Mouse (Mus musculus) midbrain, embryonic 15.5 days (tissue): ENCODE measurements around the gene Epb41l3. TPM values are rescaled to one million over a fixed set of nuclear protein-coding genes. Genes with fewer than 3 reads are reported as not detected.

Experiments
- ATAC-seq: fragments of 200-750 bp; cut with Nextera tagmentation; replicated peaks from 2 replicates; pipeline ENCODE4 v1.8.0; 2017; ENCODE audit warnings: moderate TSS enrichment
- H3K27ac ChIP-seq: fragments of 300-500 bp; sonication (generic); 2 replicates; pipeline ENCODE4 v1.5.1; 2015; ENCODE audit warnings: mild to moderate bottlenecking, inconsistent platforms
- H3K27me3 ChIP-seq: fragments of 300-500 bp; sonication (generic); replicated peaks from 2 replicates; pipeline ENCODE4 v1.6.1; 2015; ENCODE audit warnings: inconsistent platforms
- H3K36me3 ChIP-seq: fragments of 300-500 bp; sonication (generic); replicated peaks from 2 replicates; pipeline ENCODE4 v1.6.1; 2015; ENCODE audit warnings: inconsistent platforms
- H3K4me1 ChIP-seq: fragments of 300-500 bp; sonication (generic); 2 replicates; pipeline ENCODE4 v1.6.1; 2015; ENCODE audit warnings: inconsistent platforms
- H3K4me2 ChIP-seq: fragments of 300-500 bp; sonication (generic); 2 replicates; pipeline ENCODE4 v1.6.1; 2015; ENCODE audit warnings: inconsistent platforms, mild to moderate bottlenecking, moderate library complexity
- H3K4me3 ChIP-seq: fragments of 300-500 bp; sonication (generic); 2 replicates; pipeline ENCODE4 v1.5.1; 2015; ENCODE audit warnings: mild to moderate bottlenecking, inconsistent platforms
- H3K9ac ChIP-seq: fragments of 300-500 bp; sonication (generic); 2 replicates; pipeline ENCODE4 v1.6.1; 2015; ENCODE audit warnings: mild to moderate bottlenecking, inconsistent platforms
- H3K9me3 ChIP-seq: fragments of 300-500 bp; sonication (generic); 2 replicates; pipeline ENCODE4 v1.6.1; 2016; ENCODE audit warnings: inconsistent platforms
- WGBS: fragments of 180-500 bp; shearing (Covaris S2); methylation state at CpG from one replicate; pipeline ENCODE4 v1.1.7; 2015; ENCODE audit warnings: mixed read lengths; 5-methylcytosine and 5-hydroxymethylcytosine counted together
- polyA plus RNA-seq: library from polyadenylated mRNA; unstranded; fragments of >200 nt; fragmentation: Nextera tagmentation; extraction: Ambion mirVana; gene quantifications from 2 replicates; pipeline ENCODE4 v1.2.1, GENCODE M21; 2015

The Epb41l3 gene
- polyA plus RNA-seq, 1 experiment from 2014 or later, result 71.0 TPM

- no peak overlapping the region for H3K9ac ChIP-seq
- ATAC-seq, result no peak
- H3K9me3 ChIP-seq, result no peaks in the 10 kb centered on the region
- H3K4me2 ChIP-seq, result peak overlapping the region; percentile 92
- WGBS, result 74% methylated on average over 5 of the region's 5 CpGs
- H3K4me1 ChIP-seq, result peaks cover 10% of the 10 kb centered on the region; the same call in 1 of the 2 replicates
- no peak overlapping the region for H3K4me3 ChIP-seq
- H3K36me3 ChIP-seq, result no peaks in the 10 kb centered on the region
- H3K27ac ChIP-seq, result no peak overlapping the region; the same call in 1 of the 2 replicates
- no peaks in the 10 kb centered on the region for H3K27me3 ChIP-seq
Observed at GRCm38 (mm10) chr17:69158690-69159089, 83.2 kb downstream of the Epb41l3 start.

DNA sequence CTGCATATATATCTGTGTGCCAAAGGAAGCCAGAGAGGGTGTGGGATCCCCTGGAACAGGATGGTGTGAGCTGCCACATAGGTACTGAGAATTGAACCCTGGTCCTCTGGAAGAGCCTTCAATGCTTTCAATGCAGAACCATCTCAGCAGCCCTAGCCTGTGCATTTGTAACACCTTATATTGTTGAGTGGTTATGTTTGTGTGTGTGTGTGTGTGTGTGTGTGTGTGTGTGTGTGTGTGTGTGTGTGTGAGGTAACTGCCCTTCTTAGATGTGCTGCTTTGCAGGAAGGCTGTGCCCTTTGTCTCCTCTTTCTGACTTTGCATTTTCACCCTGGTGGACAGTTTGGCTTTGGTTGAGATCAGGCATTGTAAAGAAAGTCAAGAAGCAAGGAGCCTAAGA lies 87.2 kb downstream of the Epb41l3 start:
- Histone ChIP-seq H3K9ac (no peak overlapping the region), H3K4me3 (no peak overlapping the region), H3K9me3 (no peaks in the 10 kb centered on the region), H3K27ac (no peak overlapping the region), H3K27me3 (no peaks in the 10 kb centered on the region), H3K4me1 (peaks cover 7% of the 10 kb centered on the region; the same call in 1 of the 2 replicates), H3K36me3 (no peaks in the 10 kb centered on the region), H3K4me2 (no peak overlapping the region)
- no peak for ATAC-seq

DNA sequence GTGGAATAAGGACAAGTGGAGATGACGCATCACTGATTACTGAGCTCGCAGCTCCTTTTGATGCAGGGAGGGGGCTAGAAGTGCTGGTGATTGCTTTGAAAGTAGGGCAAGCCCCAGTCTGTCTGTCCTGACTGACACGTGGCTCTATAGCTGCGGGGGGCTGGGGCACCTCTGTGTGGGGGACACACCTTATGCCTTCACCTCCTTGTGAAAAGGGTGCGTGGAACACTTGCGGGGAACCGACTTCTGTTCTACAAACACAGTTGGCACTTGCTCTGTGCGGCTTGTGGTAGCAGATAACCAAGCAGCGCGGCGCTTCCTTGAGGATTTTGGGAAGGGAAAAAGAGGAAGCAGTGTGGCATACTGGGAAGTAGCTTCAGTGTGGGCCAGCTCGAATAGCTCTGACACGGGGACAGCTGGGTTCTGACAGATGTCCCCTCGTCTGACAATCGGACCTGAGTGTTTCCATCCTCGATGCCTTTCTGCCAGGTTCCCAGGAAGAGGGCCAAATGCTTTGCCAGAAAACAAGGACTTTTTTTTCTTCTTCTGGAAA lies 101.5 kb downstream of the Epb41l3 start:
- ATAC-seq, result no peak
- no peaks in the 10 kb centered on the region for H3K27me3 ChIP-seq
- H3K9ac ChIP-seq, result no peak overlapping the region
- no peaks in the 10 kb centered on the region for H3K9me3 ChIP-seq
- WGBS, result 77% methylated on average over 16 of the region's 16 CpGs
- peaks cover 14% of the 10 kb centered on the region for H3K4me1 ChIP-seq
- no peak overlapping the region for H3K4me2 ChIP-seq
- no peak overlapping the region for H3K27ac ChIP-seq
- H3K36me3 ChIP-seq, result no peaks in the 10 kb centered on the region
- H3K4me3 ChIP-seq, result no peak overlapping the region

GRCm38 (mm10) chr17:69177954-69178353 lies 102.5 kb downstream of the Epb41l3 start:
- Histone ChIP-seq H3K36me3 (no peaks in the 10 kb centered on the region), H3K9me3 (no peaks in the 10 kb centered on the region), H3K4me3 (no peak overlapping the region), H3K27me3 (no peaks in the 10 kb centered on the region), H3K27ac (no peak overlapping the region), H3K4me1 (peaks cover 20% of the 10 kb centered on the region), H3K9ac (no peak overlapping the region), H3K4me2 (no peak overlapping the region)
- 72% methylated on average over 5 of the region's 5 CpGs for WGBS
- no peak for ATAC-seq

GRCm38 (mm10) chr17:69180905-69181559 lies 105.5 kb downstream of the Epb41l3 start:
- Histone ChIP-seq H3K27me3 (no peaks in the 10 kb centered on the region), H3K9me3 (no peaks in the 10 kb centered on the region), H3K36me3 (no peaks in the 10 kb centered on the region), H3K4me3 (peak overlapping the region; percentile 12), H3K4me2 (peak overlapping the region; percentile 41), H3K27ac (peak overlapping the region; percentile 76), H3K9ac (no peak overlapping the region), H3K4me1 (peaks cover 20% of the 10 kb centered on the region)
- 21% methylated on average over 12 of the region's 12 CpGs for WGBS
- peak; percentile 83 for ATAC-seq

DNA sequence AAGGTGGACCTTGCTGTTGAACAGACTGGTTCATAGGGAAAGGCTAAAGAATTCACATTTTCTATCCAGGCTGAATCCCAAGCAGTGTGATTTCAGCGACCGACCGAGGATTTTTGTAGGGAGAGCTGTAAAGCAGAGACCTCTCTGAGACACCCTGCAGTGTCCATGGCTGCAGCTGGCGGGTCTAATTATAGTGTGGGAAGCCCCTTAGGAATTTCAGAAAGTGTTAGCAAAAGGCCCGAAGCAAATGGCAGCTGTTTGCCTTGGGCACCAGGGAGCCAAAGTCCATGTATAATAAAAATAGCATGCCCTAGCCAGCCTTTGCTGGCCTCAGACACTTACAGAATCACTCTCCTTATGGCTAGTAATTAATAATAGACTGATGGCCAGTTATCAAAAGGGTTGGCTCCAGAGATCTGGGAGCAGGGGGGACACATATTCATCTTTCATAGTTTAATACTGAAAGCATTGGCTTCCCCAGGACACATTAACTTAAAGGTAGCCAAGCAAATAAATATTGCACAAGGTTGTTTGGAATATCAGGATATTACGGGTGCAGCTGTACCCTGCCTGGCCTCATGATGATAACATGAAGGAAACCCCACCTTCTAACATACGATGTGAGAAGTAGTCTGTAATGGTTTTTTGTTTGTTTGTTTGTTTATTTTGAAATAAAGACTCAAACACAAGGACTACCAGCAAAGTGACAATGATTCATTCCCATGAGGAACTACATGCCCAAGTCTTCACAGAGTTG lies 106.3 kb downstream of the Epb41l3 start:
- Histone ChIP-seq H3K27ac (peak overlapping the region; percentile 76), H3K4me2 (peak overlapping the region; percentile 41), H3K36me3 (no peaks in the 10 kb centered on the region), H3K4me3 (peak overlapping the region; percentile 12), H3K9me3 (no peaks in the 10 kb centered on the region), H3K4me1 (peaks cover 20% of the 10 kb centered on the region), H3K27me3 (no peaks in the 10 kb centered on the region), H3K9ac (no peak overlapping the region)
- 17% methylated on average over 7 of the region's 7 CpGs for WGBS
- ATAC-seq, result peak; percentile 70

DNA sequence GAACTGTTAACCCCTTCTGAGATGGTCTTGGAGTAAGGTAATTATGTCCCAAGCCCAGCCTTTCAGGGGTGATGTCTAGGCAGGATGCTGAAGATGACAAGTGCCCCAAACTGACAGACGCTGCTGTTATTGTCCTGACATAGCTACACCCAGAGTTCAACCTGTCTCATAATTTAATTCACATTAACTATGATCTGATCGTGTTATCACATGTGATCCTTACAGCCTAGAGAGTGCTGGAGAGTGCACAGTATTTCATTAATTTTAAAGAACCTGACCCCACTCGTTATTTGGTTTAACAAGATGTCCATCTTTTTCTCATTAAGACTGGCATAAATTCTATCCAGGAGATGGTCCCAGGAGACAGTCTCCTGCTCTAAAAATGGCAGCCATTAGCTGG lies 112.3 kb downstream of the Epb41l3 start:
- Histone ChIP-seq H3K36me3 (no peaks in the 10 kb centered on the region), H3K9me3 (no peaks in the 10 kb centered on the region), H3K9ac (no peak overlapping the region), H3K4me1 (peaks cover 7% of the 10 kb centered on the region), H3K4me3 (no peak overlapping the region), H3K27ac (no peak overlapping the region), H3K4me2 (no peak overlapping the region), H3K27me3 (no peaks in the 10 kb centered on the region)
- 51% methylated on average over 3 of the region's 3 CpGs for WGBS
- peak; percentile 71 for ATAC-seq

GRCm38 (mm10) chr17:69192863-69193493 lies 117.5 kb downstream of the Epb41l3 start:
- no peak overlapping the region for H3K4me3 ChIP-seq
- no peaks in the 10 kb centered on the region for H3K27me3 ChIP-seq
- 10% methylated on average over 2 of the region's 2 CpGs for WGBS
- H3K9ac ChIP-seq, result no peak overlapping the region
- H3K27ac ChIP-seq, result peak overlapping the region; percentile 74
- no peaks in the 10 kb centered on the region for H3K9me3 ChIP-seq
- no peaks in the 10 kb centered on the region for H3K36me3 ChIP-seq
- H3K4me2 ChIP-seq, result no peak overlapping the region
- peak; percentile 57 for ATAC-seq
- H3K4me1 ChIP-seq, result peaks cover 20% of the 10 kb centered on the region

DNA sequence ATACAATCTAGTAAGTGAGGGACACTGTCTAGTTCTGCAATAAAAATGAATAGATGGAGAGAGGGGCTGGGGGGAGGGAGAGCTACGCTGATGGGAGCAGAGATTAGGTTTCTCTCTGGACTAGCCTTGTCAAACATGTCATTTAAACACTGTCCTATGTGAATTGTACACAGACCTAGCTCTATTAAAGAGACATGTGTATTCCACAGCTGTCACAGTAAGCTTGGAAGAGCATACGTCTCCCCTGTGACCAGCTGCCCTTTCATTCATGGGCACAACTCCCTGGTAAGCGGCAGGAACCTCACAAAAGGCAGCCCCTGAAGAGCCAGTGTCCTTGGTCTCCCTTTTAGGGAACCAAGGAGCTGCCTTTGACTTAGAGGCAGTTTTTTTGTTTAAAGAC lies 119.1 kb downstream of the Epb41l3 start:
- H3K9me3 ChIP-seq, result no peaks in the 10 kb centered on the region
- no peaks in the 10 kb centered on the region for H3K36me3 ChIP-seq
- no peak for ATAC-seq
- H3K4me1 ChIP-seq, result peaks cover 24% of the 10 kb centered on the region
- WGBS, result 15% methylated on average over 3 of the region's 3 CpGs
- H3K4me2 ChIP-seq, result no peak overlapping the region
- peak overlapping the region; percentile 56; the same call in 1 of the 2 replicates for H3K27ac ChIP-seq
- H3K9ac ChIP-seq, result no peak overlapping the region
- no peak overlapping the region for H3K4me3 ChIP-seq
- no peaks in the 10 kb centered on the region for H3K27me3 ChIP-seq

DNA sequence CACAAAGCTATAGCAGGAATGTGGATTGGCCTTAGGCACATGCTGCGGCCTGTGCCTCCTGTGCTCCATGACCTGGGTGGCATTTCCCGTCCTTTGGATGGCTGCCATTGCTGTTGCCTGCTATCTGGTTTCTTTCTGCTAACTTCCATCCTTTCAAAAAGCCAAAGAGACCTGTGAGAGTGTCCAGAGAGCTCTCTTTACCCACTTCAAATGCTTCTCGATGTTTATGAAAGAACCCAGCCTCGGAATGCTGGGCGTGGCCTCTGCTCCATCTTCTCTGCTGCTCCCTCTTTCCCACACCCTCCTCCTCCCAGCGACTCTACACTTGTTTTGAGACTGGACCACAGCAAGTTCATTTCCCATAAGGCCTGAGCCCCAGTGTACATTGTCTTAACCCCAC lies 120.3 kb downstream of the Epb41l3 start:
- no peaks in the 10 kb centered on the region for H3K9me3 ChIP-seq
- H3K4me1 ChIP-seq, result peaks cover 24% of the 10 kb centered on the region
- WGBS, result 84% methylated on average over 6 of the region's 6 CpGs
- H3K4me3 ChIP-seq, result no peak overlapping the region
- H3K27me3 ChIP-seq, result no peaks in the 10 kb centered on the region
- no peak overlapping the region for H3K9ac ChIP-seq
- ATAC-seq, result no peak
- no peaks in the 10 kb centered on the region for H3K36me3 ChIP-seq
- H3K27ac ChIP-seq, result no peak overlapping the region
- H3K4me2 ChIP-seq, result no peak overlapping the region

GRCm38 (mm10) chr17:69196656-69197055 lies 121.2 kb downstream of the Epb41l3 start:
- Histone ChIP-seq H3K27ac (no peak overlapping the region), H3K4me2 (no peak overlapping the region), H3K4me1 (peaks cover 24% of the 10 kb centered on the region), H3K9ac (no peak overlapping the region), H3K4me3 (no peak overlapping the region), H3K27me3 (no peaks in the 10 kb centered on the region), H3K36me3 (no peaks in the 10 kb centered on the region), H3K9me3 (no peaks in the 10 kb centered on the region)
- WGBS, result 73% methylated on average over 10 of the region's 10 CpGs
- peak; percentile 63 for ATAC-seq

- Histone ChIP-seq H3K4me2 (no peak overlapping the region), H3K4me3 (no peak overlapping the region), H3K36me3 (no peaks in the 10 kb centered on the region), H3K9me3 (no peaks in the 10 kb centered on the region), H3K27ac (no peak overlapping the region), H3K4me1 (peaks cover 8% of the 10 kb centered on the region; the same call in 1 of the 2 replicates), H3K27me3 (no peaks in the 10 kb centered on the region), H3K9ac (no peak overlapping the region)
- no peak for ATAC-seq
- 50% methylated on average over 1 of the region's 1 CpGs for WGBS
Observed at GRCm38 (mm10) chr17:69198805-69199204, 123.3 kb downstream of the Epb41l3 start.
